Mouse (Mus musculus): ENCODE data around the gene H2-T23. TPM values are rescaled to one million over a fixed set of nuclear protein-coding genes. Genes with fewer than 3 reads are reported as not detected.

The H2-T23 gene
- total RNA-seq, 2 experiments from 2014 or later: 5.4 to 5.9 TPM

GRCm38 (mm10) chr17:35994175-35994878, 38.3 kb downstream of the H2-T23 start:
- peak; percentile 80 to 89 for DNase-seq (ENCODE audit: low spot score in 2 of 2)

GRCm38 (mm10) chr17:35993675-35994074, 39.0 kb downstream of the H2-T23 start:
- DNase-seq (ENCODE audit: low spot score in 2 of 2): peak; percentile 46 to 86

DNA sequence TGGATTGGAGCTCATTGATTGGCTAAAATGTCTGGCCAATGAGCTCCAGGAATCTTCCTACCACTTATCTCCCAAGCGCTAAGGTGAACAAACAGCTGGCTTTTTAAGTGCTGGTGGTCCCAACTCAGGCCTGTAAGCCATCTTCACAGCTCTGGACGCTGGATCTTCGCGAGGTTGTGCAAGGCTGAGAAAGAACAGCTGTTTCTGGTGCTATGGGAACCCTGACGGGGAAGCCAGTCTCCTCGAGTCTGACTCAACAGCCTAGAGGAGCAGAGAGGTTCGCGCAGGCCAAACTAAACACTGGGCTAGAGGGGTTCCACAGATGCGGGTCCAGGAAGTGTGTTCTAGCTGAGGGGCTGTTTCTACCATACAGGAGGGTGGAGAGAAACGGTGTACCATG, 40.9 kb downstream of the H2-T23 start:
- no peak for DNase-seq (ENCODE audit: low spot score in 2 of 2)

- no peak for DNase-seq (ENCODE audit: low spot score in 2 of 2)
Measured at GRCm38 (mm10) chr17:35981776-35982175, 50.9 kb downstream of the H2-T23 start.

GRCm38 (mm10) chr17:35980363-35980754, 52.3 kb downstream of the H2-T23 start:
- DNase-seq (ENCODE audit: low spot score in 2 of 2): peak in 1 of 2 experiments; percentile 47

Other genes starting within 250 kb of the H2-T23 start
- gene Ier3, start 211.2 kb downstream of the H2-T23 start, total RNA-seq (2021): 1 to 10 TPM; 5.2 to 6.0 TPM
- 100 to 1,000 TPM; 122 to 131 TPM for gene Flot1, start 209.6 kb downstream of the H2-T23 start, total RNA-seq (2021)
- 100 to 1,000 TPM; 326 to 341 TPM for gene Tubb5, start 194.5 kb downstream of the H2-T23 start, total RNA-seq (2021)
- gene Mdc1, start 191.3 kb downstream of the H2-T23 start, total RNA-seq (2021): 10 to 100 TPM; 17.2 to 18.5 TPM
- gene Nrm, start 171.5 kb downstream of the H2-T23 start, total RNA-seq (2021): 1 to 10 TPM; 1.6 to 1.9 TPM
- 1 to 10 TPM; 7.1 to 7.6 TPM for gene Ppp1r18, start 167.3 kb downstream of the H2-T23 start, total RNA-seq (2021)
- gene Dhx16, start 153.0 kb downstream of the H2-T23 start, total RNA-seq (2021): 10 to 100 TPM; 25.0 to 30.2 TPM
- gene 2310061I04Rik, start 135.4 kb downstream of the H2-T23 start, total RNA-seq (2021): 10 to 100 TPM; 52.9 to 56.7 TPM
- gene Atat1, start 122.8 kb downstream of the H2-T23 start, total RNA-seq (2021): 10 to 100 TPM; 51.0 to 59.0 TPM
- gene Mrps18b, start 116.5 kb downstream of the H2-T23 start, total RNA-seq (2021): 10 to 100 TPM; 37.8 to 44.3 TPM
- 10 to 100 TPM; 66.5 to 72.5 TPM for gene Ppp1r10, start 116.4 kb downstream of the H2-T23 start, total RNA-seq (2021)
- 10 to 100 TPM; 65.0 to 73.2 TPM for gene Abcf1, start 63.1 kb downstream of the H2-T23 start, total RNA-seq (2021)
- gene Gnl1, start 53.0 kb downstream of the H2-T23 start, total RNA-seq (2021): 100 to 1,000 TPM; 147 to 150 TPM
- gene Prr3, start 52.6 kb downstream of the H2-T23 start, total RNA-seq (2021): 10 to 100 TPM; 39.8 to 41.6 TPM
- 1 to 10 TPM; 1.1 to 1.2 TPM for gene H2-T24, start 12.3 kb downstream of the H2-T23 start, total RNA-seq (2021)
- gene H2-T22, start 9.9 kb upstream of the H2-T23 start, total RNA-seq (2021): 10 to 100 TPM; 13.9 to 15.2 TPM
- not detected for gene Gm6034, start 10.1 kb upstream of the H2-T23 start, total RNA-seq (2021)
- gene Gm11127, start 25.5 kb upstream of the H2-T23 start, total RNA-seq (2021): 1 to 10 TPM in 1 of 2 experiments, under 1 TPM in 1; 0.89 to 1.6 TPM
- not detected for gene Gm19684, start 88.8 kb upstream of the H2-T23 start, total RNA-seq (2021)
- not detected for gene Gm7030, start 96.6 kb upstream of the H2-T23 start, total RNA-seq (2021)
- not detected for gene Gm8909, start 135.7 kb upstream of the H2-T23 start, total RNA-seq (2021)
- gene H2-T3, start 157.4 kb upstream of the H2-T23 start, total RNA-seq (2021): not detected
- 10 to 100 TPM; 43.8 to 45.2 TPM for gene Rpp21, start 225.2 kb upstream of the H2-T23 start, total RNA-seq (2021)
- gene Trim39, start 239.4 kb upstream of the H2-T23 start, total RNA-seq (2021): 10 to 100 TPM; 22.0 to 23.3 TPM

Measured in layer of hippocampus, adult 18-20 months (tissue).